Mouse (Mus musculus) forelimb bud, embryonic 11.5 days (tissue): ENCODE results near the gene Adssl1.

Experiments
- DNase-seq: peaks from one replicate; pipeline ENCODE4 v3.0.0-alpha.2; 2012; ENCODE audit warnings: low read depth, low spot score

The Adssl1 gene

DNA sequence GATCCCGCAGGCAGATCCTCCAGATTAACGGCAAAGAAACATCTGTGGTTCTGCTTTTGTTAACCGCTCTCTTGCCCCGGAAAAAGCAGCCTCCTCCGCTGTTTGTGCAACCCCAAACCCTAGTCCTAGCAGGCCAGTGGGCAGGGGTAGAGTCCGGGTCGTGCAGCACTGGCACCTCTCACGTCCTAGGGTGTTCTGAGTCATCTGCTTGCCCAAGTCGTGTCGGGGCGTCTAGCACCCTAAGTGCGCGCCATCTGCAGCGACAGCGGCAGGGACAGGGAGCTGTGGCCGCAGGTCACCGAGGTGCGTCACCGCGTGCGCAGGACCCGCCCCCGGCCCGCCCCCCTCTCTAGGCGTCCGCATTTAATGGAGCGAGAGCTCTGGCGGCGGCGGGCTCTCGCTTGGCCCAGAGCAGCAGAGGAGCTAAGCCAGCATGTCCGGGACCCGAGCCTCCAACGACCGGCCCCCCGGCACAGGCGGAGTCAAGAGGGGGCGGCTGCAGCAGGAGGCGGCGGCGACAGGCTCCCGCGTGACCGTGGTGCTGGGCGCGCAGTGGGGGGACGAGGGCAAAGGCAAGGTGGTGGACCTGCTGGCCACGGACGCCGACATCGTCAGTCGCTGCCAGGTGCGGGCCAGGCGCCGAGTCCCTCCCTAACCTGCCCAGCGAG, at the start of gene Adssl1:
Gene Adssl1 (plus strand): TSS at position 360 of the 668 bp plus-strand sequence.
- DNase-seq: no peak

DNA sequence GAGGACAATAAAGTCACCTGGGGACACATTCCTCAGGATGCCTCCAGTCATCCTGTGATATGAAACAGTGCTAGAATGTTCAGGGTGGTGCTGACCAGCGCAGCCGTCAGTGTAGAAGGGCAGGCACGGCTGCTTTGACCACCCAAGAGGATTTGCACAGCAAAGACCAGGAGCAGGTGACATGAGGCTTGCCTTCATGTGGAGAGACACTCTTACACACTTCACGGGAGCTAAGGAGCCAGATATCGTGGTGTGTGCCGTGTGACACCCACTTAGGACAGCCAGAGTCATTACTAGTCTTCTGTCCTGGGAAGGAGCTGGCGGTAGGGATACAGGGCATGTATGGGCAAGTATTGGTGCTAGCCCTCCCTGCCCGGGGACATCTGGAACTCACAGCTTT, 49.7 kb upstream of the Adssl1 start:
- no peak for DNase-seq

DNA sequence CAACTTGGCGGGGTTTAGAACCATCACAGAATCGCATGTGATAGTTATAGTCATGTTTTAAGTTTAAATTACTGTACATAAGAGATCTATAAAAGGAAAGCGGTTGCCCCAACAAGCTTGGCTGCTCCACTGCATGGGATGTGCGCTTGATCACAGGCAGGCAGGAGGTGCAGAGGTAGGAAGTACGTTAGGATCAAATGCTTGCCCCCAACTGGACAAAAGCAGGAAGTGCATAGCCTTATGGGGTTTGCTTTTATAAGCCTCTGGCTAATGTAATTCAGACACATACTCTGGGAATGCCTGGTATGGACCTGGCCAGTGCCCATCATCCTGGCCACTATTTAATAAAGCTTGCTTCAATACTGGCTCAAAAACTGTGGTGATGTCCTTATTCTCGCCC, 48.8 kb upstream of the Adssl1 start:
- no peak for DNase-seq

DNA sequence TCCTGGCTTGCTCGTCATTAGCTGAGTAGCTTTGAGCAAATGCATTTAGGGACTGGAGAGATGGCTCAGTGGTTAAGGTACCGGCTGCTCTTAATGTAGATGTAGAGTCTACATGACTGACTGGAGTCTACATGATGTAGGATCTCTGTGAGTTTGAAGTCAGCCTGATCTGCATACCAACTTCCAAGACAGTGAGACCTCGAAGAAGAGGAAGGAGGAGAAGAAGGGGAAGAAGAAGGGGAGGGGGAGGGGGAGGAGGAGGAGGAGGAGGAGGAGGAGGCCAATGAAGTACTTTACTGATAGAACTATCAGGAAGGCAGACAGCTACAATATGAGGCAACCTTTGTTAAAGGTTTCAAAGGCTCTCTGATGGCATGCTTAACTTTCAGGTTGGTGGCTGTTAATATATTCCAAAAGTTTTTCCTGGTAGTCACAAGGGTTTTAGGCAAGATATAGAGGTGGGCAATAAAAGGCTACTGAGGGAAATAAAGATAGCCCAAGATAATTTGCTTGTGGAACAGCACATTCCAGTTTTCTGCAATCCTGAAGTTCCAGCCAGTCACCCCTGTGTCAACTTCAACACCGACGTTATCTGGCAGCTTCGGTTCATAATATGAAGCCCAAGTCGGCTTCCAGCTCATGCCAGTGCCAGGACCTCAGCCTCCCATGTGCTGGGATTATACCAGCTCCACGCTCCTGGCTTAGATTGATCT, 44.4 kb upstream of the Adssl1 start:
- no peak for DNase-seq

DNA sequence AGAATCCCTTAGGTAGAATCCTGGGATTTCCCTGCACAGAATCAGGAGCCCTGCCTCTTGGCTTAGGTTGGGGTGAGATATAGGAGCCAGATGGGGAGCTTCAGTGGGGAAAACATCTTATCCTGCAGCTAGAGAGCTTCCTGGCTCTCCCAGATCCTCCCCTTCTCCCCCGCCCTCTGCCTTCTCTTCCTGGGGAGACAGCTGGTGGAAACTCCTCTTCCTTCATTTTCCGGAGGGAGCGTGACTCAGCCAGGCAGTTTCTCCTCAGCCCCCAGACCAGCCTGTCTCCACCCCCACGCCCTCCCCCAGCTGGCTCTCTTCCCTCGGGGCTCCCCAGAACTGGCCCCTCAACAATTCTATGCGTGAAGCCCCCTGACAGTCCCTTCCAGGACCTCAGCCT, 43.5 kb upstream of the Adssl1 start:
- DNase-seq: no peak

DNA sequence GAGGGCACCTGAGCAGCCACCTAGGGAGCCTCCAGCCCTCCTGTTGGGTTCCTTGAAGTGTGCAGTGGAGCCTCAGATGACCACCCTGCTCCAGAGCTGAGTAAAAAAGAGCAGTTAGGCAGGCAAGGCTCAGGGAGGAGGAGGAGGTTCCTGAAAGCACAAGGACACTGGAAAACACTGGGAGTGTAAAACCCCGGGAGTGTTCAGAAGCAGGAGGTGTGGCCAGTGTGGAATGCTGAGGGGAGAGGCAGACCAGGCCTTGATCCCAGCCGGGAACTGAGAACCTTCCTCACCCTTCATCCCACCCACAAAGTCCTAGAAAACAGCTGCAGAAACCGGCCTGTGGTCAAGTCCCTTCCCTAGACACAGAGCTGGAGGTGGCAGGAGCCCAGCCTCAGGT, 43.1 kb upstream of the Adssl1 start:
- no peak for DNase-seq

- no peak for DNase-seq
Measured at GRCm38 (mm10) chr12:112578296-112579090, 41.4 kb upstream of the Adssl1 start.

GRCm38 (mm10) chr12:112579430-112579829, 40.4 kb upstream of the Adssl1 start:
- DNase-seq: no peak

DNA sequence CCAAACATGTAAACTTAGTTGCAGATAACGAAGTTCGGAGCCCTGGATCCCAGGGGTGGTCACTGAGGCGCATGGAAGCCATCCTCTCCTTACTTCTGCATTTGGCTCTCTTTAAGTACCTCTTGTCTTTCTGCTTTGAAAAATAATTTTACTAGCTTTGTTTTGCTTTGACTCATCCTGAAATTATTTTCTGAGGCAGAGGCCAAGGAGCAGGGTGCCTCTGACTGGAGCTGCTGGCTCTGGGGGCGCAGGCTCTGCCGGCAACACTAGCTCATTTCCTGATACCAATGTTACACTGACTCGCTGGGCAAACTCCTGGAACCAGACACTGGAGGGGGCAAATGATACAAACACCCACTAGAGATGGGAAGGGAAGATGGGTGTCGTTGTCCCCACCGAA, 39.9 kb upstream of the Adssl1 start:
- DNase-seq: no peak

- no peak for DNase-seq
Measured at GRCm38 (mm10) chr12:112581113-112581512, 38.7 kb upstream of the Adssl1 start.

DNA sequence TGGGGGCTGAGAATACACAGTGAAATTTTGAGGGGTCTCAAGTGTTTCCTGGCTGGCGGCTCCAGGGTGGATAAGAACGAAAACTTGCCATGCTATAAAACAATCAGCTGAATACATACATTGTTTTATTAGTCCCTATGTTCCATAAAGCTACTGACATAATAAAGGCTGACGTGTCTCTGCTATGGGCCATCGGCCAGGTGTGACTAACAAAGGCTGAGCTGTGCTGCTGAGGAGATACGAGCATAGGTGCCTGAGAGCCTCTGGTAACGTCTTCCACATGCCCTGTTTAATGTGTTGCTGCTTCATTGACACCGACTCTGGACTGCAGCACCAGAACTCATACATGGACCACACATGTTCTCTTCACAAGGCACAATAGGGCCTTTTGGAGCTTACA, 34.9 kb upstream of the Adssl1 start:
- no peak for DNase-seq

DNA sequence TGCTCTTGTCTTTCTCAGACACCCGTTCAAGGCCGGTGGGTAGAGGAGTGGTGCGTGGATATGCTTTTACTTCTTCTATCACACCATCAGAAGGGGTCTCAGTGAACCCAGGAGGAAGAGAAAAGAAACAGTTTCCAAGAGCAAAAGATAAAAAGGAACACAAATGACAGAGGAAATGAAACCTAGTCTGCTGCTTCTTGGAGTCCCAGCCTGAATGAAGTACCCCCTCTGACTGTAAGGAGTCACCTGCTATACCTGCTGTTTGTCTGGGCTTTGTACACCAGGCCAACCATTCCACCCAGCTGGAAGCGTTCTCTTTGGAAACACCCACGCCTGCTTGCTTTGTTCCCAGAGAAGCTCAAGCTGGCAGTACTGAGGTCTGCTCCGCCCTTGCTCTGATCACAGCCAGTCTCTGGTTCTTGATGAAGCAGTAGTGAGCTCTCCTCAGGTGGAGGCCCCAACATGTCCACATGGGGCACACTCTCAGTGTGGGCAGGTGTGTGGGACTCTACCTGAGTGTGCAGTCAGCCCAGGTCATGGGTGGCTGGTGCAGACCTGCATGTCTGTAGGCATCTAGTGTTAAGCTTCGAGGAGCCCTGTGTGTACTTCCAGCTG, 33.8 kb upstream of the Adssl1 start:
- DNase-seq: no peak

DNA sequence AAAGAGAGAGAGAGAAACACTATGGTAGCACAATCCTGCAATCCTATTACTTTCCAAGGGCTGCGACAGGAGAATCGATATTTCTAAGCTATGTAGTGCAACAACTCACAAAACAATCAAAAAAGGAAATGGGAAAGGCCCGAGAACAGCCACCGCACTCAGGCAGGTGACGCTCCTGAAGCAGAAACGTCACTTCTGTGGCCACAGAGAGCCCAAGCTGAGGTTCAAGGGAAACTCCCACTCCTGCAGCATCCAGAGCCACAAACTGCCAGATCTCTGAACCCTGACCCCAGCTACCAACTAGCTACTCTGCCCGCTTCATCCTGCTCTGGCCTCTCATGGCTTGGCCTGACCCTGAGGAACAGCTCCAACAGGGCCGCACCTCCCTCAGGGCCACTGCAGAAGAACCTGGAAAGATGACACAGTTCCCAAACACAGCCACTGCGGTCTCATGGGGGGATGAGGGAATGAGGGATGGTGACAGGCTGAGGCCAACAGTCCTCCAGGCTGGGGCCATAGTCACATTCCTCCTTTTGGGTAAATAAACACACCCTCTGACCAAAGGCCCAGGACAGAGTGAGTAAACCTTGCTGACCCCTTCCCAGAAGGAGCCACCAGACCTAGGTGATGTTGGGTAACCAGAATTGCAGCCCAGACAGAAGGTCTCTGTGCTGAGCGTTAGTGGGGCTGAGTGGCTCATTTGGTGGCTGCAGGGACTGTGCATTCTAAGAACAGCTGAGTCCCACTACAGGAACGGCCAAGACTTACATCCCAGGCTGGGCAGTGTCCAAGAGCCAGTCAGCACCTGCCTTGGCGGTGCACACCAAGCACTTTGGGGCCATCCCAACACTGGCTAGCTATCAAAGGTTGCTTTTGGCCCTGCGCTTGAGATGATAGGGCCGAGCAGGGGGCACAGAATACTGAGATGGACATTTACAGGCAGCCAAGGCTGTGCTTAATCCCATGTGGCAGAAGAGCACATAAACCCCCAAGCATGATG, 32.4 kb upstream of the Adssl1 start:
- no peak for DNase-seq

GRCm38 (mm10) chr12:112588426-112589256, 31.2 kb upstream of the Adssl1 start, which contains the start of gene Inf2:
Gene Inf2, plus strand, starts transcription at chr12:112588784.
- DNase-seq: peak; percentile 51

DNA sequence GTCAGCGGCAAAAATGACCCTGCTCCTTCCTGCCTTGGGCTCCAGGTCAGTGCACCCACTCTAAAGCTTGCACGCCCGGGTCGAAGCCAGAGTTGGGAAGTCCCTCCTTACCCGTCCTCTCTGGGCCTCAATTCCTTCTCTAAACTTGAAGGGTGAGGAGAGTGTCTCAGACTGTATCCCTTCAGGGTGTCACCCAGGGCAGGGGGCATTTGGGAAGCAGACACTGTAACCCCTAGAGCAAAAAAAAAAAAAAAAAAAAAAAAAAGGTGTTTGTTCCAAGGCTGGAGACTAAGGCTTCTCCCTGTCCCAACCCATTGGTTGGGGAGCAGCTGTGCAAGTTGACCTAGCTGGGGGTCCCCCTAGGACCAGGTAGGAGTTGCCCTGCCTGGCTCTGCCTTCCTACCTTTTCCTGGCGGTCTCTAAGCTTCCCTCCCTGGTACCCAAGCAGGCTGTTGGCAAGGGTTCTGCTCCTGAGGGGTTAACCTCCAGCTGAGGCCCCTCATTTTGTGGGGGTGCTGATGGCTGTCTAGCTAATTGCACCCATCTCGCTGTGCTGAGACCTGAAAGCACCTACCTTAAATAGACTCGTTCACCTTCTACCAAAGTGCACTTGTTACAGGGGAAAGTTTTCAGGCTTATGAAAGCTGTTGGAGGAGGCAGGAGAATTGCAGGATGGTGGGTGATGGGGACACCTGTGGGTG, 30.2 kb upstream of the Adssl1 start:
- DNase-seq: no peak

DNA sequence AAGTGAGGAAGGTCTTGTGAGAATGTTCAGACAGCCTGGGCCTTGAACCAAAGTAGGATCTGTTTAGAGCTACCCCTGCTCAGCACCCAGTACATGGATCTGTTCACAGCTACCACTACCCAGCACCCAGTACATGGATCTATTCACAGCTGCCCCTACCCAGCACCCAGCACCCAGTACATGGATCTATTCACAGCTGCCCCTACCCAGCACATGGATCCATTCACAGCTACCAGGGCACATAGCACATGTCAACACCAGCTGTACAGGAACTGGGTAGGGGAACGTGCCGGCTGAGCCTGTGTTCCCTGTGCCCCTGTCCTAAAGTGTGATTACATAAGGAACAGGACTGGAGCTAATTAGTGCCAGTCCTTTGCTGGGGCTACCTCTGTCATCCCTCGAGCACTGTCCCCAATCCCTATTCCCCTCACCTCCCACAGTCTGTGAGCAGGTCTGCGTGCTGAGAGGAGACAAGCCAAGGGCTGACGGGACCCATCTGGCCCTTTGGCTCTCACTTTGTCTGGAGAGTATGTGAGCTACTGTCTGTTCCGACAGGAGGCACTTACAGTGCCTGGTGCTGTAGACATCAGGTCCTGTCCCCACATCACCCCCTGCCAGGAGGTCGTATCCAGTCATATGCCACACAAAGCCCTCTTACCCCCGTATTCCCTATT, 29.1 kb upstream of the Adssl1 start:
- DNase-seq: no peak

GRCm38 (mm10) chr12:112591240-112591639, 28.6 kb upstream of the Adssl1 start:
- DNase-seq: no peak

GRCm38 (mm10) chr12:112591730-112592129, 28.1 kb upstream of the Adssl1 start:
- no peak for DNase-seq
